Mouse (Mus musculus) neutrophil, adult 65 days (primary cell): ENCODE measurements around the gene Krt20. TPM values are rescaled to one million over a fixed set of nuclear protein-coding genes. Genes with fewer than 3 reads are reported as not detected.

Experiments used
- total RNA-seq: library from RNA; stranded (reverse); gene quantifications from 2 replicates; pipeline ENCODE4 v1.2.4, GENCODE M21; 2023

Krt20 gene
- total RNA-seq, result not detected in 2 replicates

GRCm38 (mm10) chr11:99437972-99438371, at the start of gene Krt20:
TSS of gene Krt20 (minus strand) at chr11:99438150.

GRCm38 (mm10) chr11:99422159-99422558, 15.8 kb downstream of the Krt20 start, which contains the start of gene Krt12:
TSS of gene Krt12 (minus strand) at chr11:99422259.

GRCm38 (mm10) chr11:99389264-99389663, 48.7 kb downstream of the Krt20 start, which contains the start of gene Krt10:
TSS of gene Krt10 (minus strand) at chr11:99389364.

Other genes starting within 250 kb of the Krt20 start
- gene Smarce1, start 207.1 kb downstream of the Krt20 start, total RNA-seq, result 71.7 and 98.4 TPM in 2 replicates
- gene Krt222, start 194.1 kb downstream of the Krt20 start, total RNA-seq, result not detected in 2 replicates
- not detected in 2 replicates for gene Krt24, start 152.9 kb downstream of the Krt20 start, total RNA-seq
- not detected in 2 replicates for gene Krt25, start 115.2 kb downstream of the Krt20 start, total RNA-seq
- gene Krt26, start 100.2 kb downstream of the Krt20 start, total RNA-seq, result not detected in 2 replicates
- not detected in 2 replicates for gene Krt27, start 87.0 kb downstream of the Krt20 start, total RNA-seq
- gene Krt28, start 63.2 kb downstream of the Krt20 start, total RNA-seq, result not detected in 2 replicates
- not detected in 2 replicates for gene Krt10, start 48.8 kb downstream of the Krt20 start, total RNA-seq
- not detected in 2 replicates for gene Krt12, start 15.9 kb downstream of the Krt20 start, total RNA-seq
- not detected in 2 replicates for gene Krt23, start 55.0 kb upstream of the Krt20 start, total RNA-seq
- gene Krt39, start 83.2 kb upstream of the Krt20 start, total RNA-seq, result not detected in 2 replicates
- not detected in 2 replicates for gene Krt40, start 105.0 kb upstream of the Krt20 start, total RNA-seq
- not detected in 2 replicates for gene Krtap3-3, start 112.7 kb upstream of the Krt20 start, total RNA-seq
- gene Krtap3-2, start 118.7 kb upstream of the Krt20 start, total RNA-seq, result not detected in 2 replicates
- not detected in 2 replicates for gene Gm11939, start 121.3 kb upstream of the Krt20 start, total RNA-seq
- not detected in 2 replicates for gene Krtap3-1, start 128.5 kb upstream of the Krt20 start, total RNA-seq
- gene Krtap1-5, start 142.9 kb upstream of the Krt20 start, total RNA-seq, result not detected in 2 replicates
- gene Krtap1-4, start 145.5 kb upstream of the Krt20 start, total RNA-seq, result not detected in 2 replicates
- not detected in 2 replicates for gene Krtap1-3, start 153.2 kb upstream of the Krt20 start, total RNA-seq
- gene Krtap9-3, start 160.0 kb upstream of the Krt20 start, total RNA-seq, result not detected in 2 replicates
- gene Gm11938, start 165.2 kb upstream of the Krt20 start, total RNA-seq, result not detected in 2 replicates
- not detected in 2 replicates for gene Gm11937, start 172.0 kb upstream of the Krt20 start, total RNA-seq
- gene Krtap2-4, start 176.7 kb upstream of the Krt20 start, total RNA-seq, result not detected in 2 replicates
- not detected in 2 replicates for gene Gm11562, start 182.3 kb upstream of the Krt20 start, total RNA-seq
- gene Krtap4-1, start 190.1 kb upstream of the Krt20 start, total RNA-seq, result not detected in 2 replicates
- gene Krtap4-2, start 196.9 kb upstream of the Krt20 start, total RNA-seq, result not detected in 2 replicates
- not detected in 2 replicates for gene Krtap4-7, start 205.9 kb upstream of the Krt20 start, total RNA-seq
- not detected in 2 replicates for gene Gm11555, start 212.1 kb upstream of the Krt20 start, total RNA-seq
- not detected in 2 replicates for gene Gm11563, start 220.8 kb upstream of the Krt20 start, total RNA-seq
- not detected in 2 replicates for gene Krtap4-6, start 227.8 kb upstream of the Krt20 start, total RNA-seq